Mouse (Mus musculus): Measurements from ENCODE around the gene Vars.
"Not testable (repeated sequence)": the region's sequence is repeated elsewhere in the genome, so short reads cannot be mapped to it uniquely, and the experiment has no call there.

The Vars gene

DNA sequence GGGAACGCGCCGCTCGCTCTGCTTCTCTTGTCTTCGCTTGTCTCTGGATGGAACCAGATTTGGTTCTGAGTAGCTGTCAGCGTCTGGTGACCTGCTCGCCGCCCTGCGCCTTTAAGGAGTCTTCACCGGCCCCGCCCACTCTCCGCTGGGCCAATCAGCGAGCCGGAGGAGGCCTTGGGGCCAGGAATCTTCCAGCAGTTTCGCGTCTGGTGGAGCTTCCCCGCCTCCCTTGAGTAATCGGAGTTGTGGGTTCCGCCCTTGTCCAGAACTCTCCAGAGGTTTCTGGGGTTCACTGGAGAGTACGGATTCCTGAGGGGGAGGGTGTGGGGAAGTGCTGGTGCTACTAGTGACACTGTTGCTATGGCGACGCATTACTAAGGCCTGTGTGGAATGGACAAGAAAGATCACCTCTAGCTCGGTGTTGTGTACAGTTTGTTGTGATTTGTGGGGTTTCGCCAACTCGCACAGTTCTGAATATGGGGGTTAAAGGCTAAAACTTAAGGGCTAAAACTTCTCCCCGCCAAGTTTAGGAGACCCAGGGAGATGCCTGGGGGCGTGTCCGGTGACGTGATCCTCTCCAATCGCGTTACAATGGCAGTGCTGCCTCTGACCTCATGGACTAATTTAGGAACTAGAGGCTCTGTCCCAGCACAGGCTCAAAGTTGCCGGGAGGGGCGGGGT, 28.6 kb upstream of the Vars start, which contains the start of the genes Hspa1a and Hspa1l:
TSS of gene Hspa1a (minus strand) at position 88 of the 681 bp plus-strand sequence.
TSS of gene Hspa1l (plus strand) at position 635 of the 681 bp plus-strand sequence.
- peak; percentile 63 for DNase-seq (ENCODE audit: low spot score)

DNA sequence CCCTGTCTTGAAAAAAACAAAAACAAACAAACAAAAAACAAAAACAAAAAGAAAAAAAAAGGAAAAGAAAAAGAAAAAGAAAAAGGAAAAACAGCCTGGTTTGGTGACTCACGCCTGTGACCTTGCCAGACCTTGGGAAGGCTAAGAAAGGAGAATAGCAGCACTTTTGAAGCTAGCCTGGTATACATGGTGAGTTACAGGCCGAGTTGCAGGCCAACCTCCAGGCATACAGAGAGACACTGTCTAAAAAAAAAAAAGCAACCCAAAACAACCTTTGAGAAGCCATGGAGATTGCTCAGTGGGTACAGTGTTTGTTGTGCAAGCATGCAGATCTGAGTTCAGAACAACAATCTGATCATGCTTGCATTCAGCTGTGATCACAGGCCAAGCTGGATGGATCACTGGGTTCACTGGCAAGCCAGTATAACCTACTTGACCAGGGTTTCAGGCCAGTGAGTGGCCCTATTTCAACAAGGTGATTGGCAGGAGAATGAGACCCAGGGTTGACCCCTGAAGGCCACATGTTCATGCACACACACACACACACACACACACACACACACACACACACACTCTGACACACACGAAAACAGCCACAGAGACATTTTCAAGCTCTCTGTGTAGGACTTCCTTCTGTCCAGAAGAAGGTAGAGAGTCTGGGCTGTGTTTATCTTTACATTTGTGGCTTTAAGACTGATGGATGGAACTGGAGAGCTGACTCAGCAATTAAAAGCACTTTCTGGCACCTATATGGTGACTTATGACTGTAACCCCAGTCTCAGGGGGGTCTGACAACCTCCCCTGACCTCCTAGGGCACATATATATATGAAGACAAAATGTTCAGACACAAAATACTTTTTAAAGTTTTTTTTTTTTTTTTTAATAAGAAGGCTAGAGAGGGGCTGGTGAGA, 24.9 kb upstream of the Vars start:
- no peak for DNase-seq (ENCODE audit: low spot score)

DNA sequence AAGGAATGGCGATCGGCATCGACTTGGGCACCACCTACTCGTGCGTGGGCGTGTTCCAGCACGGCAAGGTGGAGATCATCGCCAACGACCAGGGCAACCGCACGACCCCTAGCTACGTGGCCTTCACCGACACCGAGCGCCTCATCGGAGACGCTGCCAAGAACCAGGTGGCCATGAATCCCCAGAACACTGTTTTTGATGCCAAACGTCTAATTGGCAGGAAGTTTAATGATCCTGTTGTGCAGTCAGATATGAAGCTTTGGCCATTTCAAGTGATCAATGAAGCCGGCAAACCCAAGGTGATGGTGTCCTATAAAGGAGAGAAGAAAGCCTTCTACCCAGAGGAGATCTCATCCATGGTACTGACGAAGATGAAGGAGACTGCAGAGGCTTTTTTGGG, 23.8 kb upstream of the Vars start:
- no peak for DNase-seq (ENCODE audit: low spot score)

DNA sequence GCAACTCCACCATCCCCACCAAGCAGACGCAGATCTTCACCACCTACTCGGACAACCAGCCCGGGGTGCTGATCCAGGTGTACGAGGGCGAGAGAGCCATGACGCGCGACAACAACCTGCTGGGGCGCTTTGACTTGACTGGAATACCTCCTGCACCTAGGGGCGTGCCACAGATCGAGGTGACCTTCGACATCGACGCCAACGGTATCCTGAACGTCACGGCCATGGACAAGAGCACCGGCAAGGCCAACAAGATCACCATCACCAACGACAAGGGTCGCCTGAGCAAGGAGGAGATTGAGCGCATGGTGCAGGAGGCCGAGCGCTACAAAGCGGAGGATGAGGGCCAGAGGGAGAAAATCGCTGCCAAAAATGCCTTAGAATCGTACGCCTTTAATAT, 22.5 kb upstream of the Vars start:
- no peak for DNase-seq (ENCODE audit: low spot score)

DNA sequence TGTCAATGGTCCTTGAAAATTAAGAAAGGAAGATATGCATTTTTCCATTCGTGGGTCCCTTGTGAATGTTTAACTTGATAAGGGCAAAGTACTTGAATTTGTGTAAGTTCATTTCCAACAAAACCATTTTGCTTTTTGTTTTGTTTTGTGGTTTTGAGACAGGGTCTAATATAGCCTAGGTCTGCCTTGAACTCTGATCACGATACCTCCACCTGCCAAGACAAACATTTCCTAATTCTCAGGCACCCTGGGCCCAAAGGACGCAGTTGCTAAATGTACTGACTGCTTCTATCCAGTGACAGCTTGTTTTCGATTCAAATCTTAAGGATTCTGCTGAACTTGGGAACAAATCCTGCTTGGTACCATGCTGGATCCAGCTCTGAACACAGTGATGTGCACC, 21.2 kb upstream of the Vars start:
- no peak for DNase-seq (ENCODE audit: low spot score)

DNA sequence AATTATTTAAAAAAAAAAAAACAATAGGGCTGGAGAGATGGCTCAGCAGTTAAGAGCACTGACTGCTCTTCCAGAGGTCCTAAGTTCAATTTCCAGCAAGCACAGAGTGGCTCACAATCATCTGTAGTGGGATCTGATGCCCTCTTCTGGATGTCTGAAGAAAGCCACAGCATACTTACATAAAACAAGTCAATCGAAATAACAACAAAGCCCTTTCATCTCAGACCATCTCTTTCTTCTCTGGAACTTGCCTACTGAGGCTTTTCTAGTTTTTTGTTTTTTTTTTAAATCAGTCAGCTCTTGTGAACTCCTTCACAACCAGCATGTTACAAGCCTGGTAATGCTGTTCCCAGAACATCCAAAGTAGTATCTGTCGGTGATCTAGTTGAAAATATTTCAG, 20.1 kb upstream of the Vars start:
- no peak for DNase-seq (ENCODE audit: low spot score)

DNA sequence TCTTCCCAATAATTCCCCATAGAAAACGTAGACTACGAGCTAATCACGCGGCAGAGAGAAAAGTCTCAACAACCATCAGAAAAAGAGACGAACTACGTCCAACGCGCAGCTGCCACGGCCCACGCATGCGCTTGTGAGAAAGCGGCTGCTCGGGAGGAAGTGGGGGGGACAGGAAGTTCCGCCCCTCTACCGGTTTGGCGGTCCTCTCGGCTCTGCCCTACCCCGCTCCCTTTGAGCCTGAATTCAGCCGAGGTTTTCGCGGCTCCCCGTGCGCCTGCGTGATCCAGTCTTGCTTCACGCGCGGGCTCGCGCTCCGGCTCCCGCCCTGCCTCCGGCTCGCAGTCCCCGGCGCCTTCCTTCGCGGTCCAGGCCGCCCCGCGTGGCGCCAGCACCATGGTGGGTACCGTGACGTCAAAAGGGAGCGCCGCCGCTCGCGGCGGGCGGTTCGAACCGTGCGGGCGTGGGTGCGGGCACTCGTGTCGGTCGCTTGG, 19.1 kb upstream of the Vars start, which contains the start of gene Lsm2:
TSS of gene Lsm2 (plus strand) at position 173 of the 491 bp plus-strand sequence.
- DNase-seq (ENCODE audit: low spot score), result peak; percentile 85

DNA sequence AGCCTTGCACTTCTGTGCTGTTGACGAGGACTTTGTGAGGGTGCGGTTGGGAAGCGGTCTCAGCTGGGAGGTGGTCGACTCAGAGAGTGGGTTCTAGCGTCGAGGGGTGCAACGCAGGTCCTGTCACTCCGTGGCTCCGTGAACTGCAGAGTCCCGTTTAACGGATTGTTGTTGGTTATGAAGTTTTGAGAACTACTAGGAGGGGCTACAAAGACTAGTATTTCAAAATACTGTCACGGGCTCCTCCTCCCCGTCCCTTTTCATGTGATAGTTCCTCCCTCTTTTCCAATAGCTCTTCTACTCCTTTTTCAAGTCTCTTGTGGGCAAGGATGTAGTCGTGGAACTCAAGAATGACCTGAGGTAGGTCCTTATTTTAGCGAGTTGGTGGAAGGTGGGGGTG, 18.5 kb upstream of the Vars start:
- DNase-seq (ENCODE audit: low spot score), result no peak

DNA sequence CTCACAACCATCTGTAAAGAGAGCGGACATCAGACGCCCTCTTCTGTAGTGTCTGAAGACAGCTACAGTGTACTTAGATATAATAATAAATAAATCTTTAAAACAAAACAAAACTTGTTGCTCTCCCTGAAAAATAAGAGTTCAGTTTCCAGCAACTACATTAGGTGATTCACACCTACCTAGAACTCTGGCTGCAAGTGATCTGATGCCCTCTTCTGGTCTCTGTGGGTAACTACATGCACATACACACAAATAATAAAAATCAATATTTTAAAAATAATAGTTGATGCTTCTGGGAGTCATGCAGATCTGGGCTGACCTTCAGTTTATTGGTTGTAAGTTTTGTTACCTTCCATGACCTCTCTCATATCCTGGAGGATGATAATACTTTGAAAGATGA, 16.6 kb upstream of the Vars start:
- DNase-seq (ENCODE audit: low spot score), result no peak

DNA sequence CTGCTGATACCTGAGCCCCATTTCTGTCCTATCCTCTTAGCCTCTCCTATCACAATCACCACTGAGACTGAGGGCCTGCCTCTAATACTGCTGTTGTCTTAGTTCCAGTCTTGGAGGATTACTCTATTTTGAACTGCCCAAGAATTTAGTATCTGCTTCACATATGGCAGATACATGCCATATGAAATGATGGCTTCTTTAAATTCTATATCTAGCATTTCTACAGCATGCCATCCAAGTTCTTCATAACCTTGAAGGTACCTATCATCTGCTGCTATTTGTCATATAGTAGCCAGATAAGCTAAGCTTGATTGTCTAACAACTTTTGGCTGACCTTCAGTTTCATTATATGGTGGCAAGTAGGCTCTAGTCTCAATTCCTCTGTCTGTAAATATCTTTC, 6.0 kb upstream of the Vars start:
- DNase-seq (ENCODE audit: low spot score), result no peak

DNA sequence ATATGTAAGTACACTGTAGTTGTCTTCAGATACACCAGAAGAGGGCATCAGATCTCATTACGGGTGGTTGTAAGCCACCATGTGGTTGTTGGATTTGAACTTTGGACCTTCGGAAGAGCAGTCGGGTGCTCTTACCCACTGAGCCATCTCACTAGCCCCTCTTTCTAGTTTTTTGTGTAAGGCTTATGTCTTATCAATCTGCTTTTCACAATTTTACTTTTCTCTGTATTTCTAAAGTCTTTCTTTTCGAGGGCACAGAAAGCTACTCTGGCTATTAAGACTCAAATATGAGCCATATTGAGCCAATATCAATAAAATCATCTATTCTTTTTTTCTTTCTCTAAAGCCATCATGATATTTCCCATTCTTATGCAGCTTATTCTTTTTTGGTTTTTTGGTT, 5.6 kb upstream of the Vars start:
- DNase-seq (ENCODE audit: low spot score), result not testable (repeated sequence)

DNA sequence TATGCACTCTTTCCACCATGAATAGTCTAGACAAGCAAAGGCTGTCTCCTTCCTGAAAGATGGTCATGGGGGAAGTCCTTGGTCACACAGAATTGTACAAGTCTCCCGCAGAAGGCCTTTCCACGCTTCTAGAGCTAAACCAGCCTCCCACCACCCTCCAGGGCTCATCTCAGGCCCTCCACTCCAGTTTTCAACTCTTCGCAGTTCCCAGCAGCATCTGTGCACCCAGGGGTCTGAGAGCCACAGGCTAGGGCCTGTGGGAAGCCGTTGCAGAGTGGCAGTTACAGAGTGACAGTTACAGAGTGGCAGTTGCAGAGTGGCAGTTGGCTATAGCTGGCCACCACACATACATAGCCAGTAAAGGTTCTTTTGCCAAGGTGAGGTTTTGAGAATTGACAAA, 4.9 kb upstream of the Vars start:
- DNase-seq (ENCODE audit: low spot score), result not testable (repeated sequence)

DNA sequence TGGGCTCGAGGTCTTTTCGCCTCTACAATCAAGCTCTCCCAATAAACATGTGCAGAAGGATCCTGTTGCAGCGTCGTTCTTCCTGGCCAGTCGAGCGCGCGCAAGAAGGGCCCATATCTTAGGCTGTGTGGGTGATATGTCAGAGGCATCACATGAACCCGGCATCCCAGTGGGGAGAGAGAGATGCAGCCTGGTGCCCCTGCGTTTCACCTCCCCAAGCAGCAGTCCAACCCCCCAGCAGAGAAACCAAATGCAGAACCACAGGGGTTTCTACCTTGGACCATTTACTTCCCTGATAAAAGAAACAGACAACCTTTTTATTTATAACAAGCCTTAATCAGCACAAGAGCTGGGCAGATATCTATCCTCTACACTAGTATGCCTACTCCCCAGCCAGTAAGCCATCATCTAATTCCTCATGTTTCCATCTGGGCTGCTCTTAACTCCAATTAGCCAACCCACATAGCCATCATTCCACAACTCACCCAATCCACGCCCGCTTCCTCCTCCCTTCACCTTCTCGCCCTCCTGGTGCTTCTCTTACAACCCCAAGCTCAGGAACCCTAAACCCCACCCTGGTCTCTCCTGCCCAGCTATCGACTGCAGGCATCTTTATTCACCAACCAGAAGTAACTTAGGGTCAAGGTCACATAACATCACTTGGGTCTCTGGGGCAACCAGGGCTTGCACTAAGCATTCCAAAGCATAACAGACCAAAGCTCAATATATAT, 4.2 kb upstream of the Vars start:
- DNase-seq (ENCODE audit: low spot score), result no peak

DNA sequence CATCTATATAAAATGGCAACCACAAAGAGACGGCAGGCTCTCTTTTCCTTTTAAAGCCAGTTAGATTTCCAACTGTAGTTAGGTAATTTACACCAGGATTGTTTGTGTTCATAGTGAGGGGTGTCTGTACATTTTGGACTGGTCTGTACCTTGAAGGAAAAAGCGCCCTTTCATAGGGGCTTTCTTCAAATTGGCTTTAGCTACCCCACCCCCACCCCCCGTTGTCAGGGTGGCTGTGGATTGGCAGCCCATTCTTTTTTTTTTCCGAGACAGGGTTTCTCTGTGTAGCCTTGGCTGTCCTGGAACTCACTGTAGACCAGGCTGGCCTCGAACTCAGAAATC, 3.7 kb upstream of the Vars start:
- no peak for DNase-seq (ENCODE audit: low spot score)

DNA sequence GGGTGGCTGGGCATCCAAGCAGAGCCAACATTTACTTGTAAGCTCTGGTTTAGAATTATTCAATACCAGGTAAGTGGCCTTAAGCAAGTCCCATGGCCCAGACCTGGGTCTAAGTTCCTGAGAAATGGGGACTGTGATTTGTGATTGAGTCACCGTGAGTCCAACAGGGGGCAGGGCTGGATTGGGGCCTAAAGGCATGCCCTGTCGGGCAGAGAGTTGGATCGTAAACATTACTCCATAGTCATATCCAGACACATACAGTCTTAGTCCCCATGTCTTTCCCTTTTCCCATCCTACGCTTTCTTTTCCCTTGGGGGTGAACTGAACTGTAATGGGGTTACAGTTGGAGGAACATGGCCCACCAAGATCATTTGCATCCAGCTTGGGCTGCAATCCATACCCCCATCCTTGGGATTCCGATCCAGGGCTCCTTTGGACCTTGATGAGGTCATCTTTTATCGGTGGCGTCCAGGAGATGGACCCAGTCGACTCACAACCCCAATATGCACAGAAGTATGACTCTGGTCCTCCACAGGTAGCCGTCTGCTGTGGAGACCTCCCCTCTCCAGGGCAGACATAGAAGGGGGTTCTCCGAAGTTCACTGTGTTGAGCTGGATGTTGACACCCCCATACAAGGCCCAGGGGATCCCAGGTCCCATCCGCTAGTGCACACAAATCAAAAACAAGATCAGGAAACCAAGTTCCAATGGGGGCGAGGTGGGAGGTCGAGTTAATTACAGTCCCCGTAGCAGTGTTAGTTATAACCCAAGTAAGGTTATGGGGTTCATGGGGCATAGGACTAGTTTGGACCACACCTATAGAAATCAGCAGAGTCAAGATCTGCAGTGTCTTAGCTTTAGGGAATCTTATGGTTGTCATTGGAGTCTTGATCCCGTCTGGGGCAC, 2.0 kb upstream of the Vars start:
- DNase-seq (ENCODE audit: low spot score), result no peak

DNA sequence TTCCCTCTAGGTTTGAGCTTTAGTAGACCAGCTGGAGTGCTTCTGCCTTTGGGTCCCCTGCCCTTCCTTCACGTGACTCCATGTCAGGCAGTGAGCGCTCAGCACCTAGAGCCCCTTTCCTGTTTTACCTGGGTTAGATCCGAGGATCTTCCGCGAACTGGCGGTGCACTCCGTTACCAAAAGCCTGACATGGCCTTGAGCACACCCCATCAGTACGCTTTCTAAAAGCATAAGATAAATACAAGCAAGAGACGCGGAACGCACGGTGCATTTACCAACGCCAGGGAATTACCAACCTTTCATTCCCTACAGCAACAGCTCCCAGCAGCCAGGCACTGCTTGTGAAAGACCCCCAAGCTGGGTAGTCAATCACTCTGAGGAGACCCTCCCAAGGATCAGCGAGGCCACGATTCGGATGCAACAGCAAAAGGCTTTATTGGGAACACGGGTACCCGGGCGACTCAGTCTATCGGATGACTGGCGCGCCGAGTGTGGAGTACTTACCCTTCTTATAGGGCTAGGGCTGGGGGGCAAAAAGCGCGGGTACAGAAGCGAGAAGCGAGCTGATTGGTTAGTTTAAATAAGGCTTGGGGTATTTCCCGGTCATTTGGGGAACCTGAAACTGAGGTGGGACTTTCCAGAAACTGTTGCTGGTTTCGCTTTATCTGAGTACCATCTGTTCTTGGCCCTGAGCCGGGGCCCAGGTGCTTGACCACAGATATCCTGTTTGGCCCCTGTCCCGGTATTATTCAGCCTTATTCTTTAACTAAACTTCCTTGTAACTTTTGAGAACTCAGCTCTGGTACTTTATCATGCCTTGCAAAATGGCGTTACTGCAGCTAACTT, 693 bp upstream of the Vars start:
- not testable (repeated sequence) for DNase-seq (ENCODE audit: low spot score)

DNA sequence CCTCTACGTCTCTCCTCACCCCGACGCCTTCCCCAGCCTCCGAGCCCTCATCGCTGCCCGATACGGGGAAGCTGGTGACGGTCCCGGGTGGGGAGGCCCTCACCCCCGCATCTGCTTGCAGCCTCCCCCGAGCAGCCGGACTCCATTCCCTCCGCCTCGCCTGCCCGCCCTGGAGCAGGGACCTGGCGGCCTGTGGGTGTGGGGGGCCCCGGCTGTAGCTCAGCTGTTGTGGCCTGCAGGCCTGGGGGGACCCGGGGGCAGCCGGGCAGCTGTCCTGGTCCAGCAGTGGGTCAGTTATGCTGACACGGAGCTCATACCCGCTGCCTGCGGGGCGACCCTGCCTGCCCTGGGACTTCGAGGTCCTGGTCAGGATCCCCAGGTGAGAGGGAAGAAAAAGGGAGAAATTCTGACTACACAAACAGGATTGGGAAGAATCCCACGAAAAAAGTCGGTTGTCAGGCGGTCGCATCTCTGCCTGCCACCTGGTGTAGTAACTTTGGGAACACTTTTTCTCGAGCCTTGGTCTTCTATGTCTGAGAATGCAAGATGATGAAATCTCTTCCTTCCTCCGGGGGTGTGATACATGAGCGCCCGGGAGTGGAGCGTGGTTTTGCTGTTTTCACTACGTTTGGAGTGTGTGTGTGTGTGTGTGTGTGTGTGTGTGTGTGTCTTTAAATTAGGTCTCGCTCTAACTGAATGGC, 815 bp downstream of the Vars start:
- no peak for DNase-seq (ENCODE audit: low spot score)

DNA sequence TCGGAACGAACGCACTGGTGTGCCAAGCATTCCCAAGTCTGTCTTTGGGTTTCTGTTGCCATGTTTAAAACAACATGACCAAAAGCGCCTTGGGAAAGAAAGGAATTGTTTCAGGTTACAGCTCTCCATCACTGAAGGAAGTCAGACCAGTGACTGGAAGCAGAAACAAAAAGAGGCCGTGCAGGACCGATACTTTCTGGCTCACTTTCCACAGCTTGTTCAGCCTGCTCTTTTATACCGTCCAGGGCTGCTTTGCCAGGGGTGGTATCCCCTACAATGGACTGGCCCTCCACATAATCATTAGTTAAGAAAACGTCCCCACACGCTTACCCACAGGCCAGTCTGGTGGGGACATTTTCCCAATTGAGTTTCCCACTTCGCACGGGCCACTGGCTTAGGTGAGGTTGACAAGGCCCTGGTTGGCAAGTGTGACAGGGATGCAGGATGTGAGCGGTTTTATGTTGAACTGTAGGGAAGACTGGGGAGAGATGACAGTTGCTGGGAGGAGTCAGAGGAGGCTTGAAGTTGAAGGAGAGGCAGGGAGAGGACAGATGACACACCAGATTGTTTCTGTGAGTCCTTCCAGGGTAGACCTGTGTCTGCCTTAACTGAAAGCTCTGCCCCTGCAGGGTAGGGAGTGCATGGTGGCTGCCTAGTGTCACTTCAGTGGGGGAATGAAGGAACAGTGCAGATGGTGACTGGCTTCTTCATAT, 1.5 kb downstream of the Vars start:
- no peak for DNase-seq (ENCODE audit: low spot score)
